Mouse (Mus musculus): ENCODE data around the gene Psma3.

Gene Psma3

GRCm38 (mm10) chr12:70974441-70975266 lies at the start of gene Psma3:
TSS of gene Psma3 (plus strand) at chr12:70974621.
- peak; percentile 84 for DNase-seq (ENCODE audit: extremely low spot score)

GRCm38 (mm10) chr12:70929781-70930180 lies 44.6 kb upstream of the Psma3 start:
- no peak for DNase-seq (ENCODE audit: extremely low spot score)

GRCm38 (mm10) chr12:70937150-70937549 lies 37.3 kb upstream of the Psma3 start:
- no peak for DNase-seq (ENCODE audit: extremely low spot score)

GRCm38 (mm10) chr12:70937571-70938384 lies 36.6 kb upstream of the Psma3 start, which contains the start of gene Actr10:
TSS of gene Actr10 (plus strand) at chr12:70937857.
- peak; percentile 97 for DNase-seq (ENCODE audit: extremely low spot score)

GRCm38 (mm10) chr12:70940806-70941205 lies 33.6 kb upstream of the Psma3 start:
- no peak for DNase-seq (ENCODE audit: extremely low spot score)

GRCm38 (mm10) chr12:70944181-70944580 lies 30.2 kb upstream of the Psma3 start:
- no peak for DNase-seq (ENCODE audit: extremely low spot score)

- DNase-seq (ENCODE audit: extremely low spot score), result no peak
Measured at GRCm38 (mm10) chr12:70946585-70947256, 27.7 kb upstream of the Psma3 start.

- no peak for DNase-seq (ENCODE audit: extremely low spot score)
Measured at GRCm38 (mm10) chr12:70958640-70959039, 15.8 kb upstream of the Psma3 start.

GRCm38 (mm10) chr12:70967581-70967980 lies 6.8 kb upstream of the Psma3 start:
- peak; percentile 6 for DNase-seq (ENCODE audit: extremely low spot score)

- peak; percentile 88 for DNase-seq (ENCODE audit: extremely low spot score)
Measured at GRCm38 (mm10) chr12:70968141-70968790, 6.2 kb upstream of the Psma3 start.

GRCm38 (mm10) chr12:70968791-70969307 lies 5.6 kb upstream of the Psma3 start:
- DNase-seq (ENCODE audit: extremely low spot score), result peak; percentile 89

- peak; percentile 68 for DNase-seq (ENCODE audit: extremely low spot score)
Measured at GRCm38 (mm10) chr12:70969485-70970184, 4.8 kb upstream of the Psma3 start.

GRCm38 (mm10) chr12:70973831-70974230 lies 590 bp upstream of the Psma3 start:
- no peak for DNase-seq (ENCODE audit: extremely low spot score)

- peak; percentile 32 for DNase-seq (ENCODE audit: extremely low spot score)
Measured at GRCm38 (mm10) chr12:70975406-70975805, 985 bp downstream of the Psma3 start.

- DNase-seq (ENCODE audit: extremely low spot score), result no peak
Measured at GRCm38 (mm10) chr12:70975891-70976290, 1.5 kb downstream of the Psma3 start.

GRCm38 (mm10) chr12:70978345-70978744 lies 3.9 kb downstream of the Psma3 start:
- no peak for DNase-seq (ENCODE audit: extremely low spot score)

- no peak for DNase-seq (ENCODE audit: extremely low spot score)
Measured at GRCm38 (mm10) chr12:70984855-70985550, 10.6 kb downstream of the Psma3 start.

GRCm38 (mm10) chr12:70997225-70997624 lies 22.8 kb downstream of the Psma3 start:
- no peak for DNase-seq (ENCODE audit: extremely low spot score)

GRCm38 (mm10) chr12:70999423-70999903 lies 25.0 kb downstream of the Psma3 start:
- no peak for DNase-seq (ENCODE audit: extremely low spot score)

- DNase-seq (ENCODE audit: extremely low spot score), result no peak
Measured at GRCm38 (mm10) chr12:71000344-71000743, 25.9 kb downstream of the Psma3 start.

All from embryo, embryonic 9.5 days (tissue).